Mouse (Mus musculus): ENCODE results near the gene Rnase9. TPM values are rescaled to one million over a fixed set of nuclear protein-coding genes. Genes with fewer than 3 reads are reported as not detected.
"Not testable (repeated sequence)": the region's sequence is repeated elsewhere in the genome, so short reads cannot be mapped to it uniquely, and the experiment has no call there.

Gene Rnase9
- total and polyA plus RNA-seq, 2 experiments from 2014 or later, result not detected

DNA sequence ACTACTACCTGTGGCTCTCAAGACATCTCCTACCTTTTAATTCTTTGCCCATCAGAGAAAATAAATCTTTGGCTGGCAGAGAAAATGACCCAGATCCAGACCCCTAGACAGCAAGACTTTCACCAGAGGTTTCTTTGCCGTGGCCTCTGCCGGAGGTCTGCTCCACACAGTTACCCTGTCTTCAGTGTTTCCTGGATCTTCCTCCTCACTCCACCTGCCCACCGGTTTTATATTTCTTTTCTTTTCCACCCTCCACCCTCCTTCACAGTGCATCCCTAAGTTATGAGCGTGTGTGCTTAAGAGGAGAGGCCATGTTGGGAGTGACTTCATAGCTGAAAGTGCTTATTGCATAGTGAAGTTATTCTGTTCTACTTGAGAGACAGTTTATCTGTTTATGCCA lies 18.2 kb downstream of the Rnase9 start:
- Histone ChIP-seq H3K27me3 (ENCODE audit: insufficient read depth, low read length) (no peaks in the 10 kb centered on the region), H3K4me3 (ENCODE audit: low read length) (no peak overlapping the region), H3K4me2 (ENCODE audit: low read depth, low read length) (no peak overlapping the region), H3K9ac (replicated peaks; ENCODE audit: low read length) (no peak overlapping the region), H3K9me3 (ENCODE audit: low read length) (no peaks in the 10 kb centered on the region), H3K4me1 (ENCODE audit: insufficient read depth, low read length) (no peaks in the 10 kb centered on the region), H3K36me3 (ENCODE audit: insufficient read depth, low read length) (no peaks in the 10 kb centered on the region), H3K27ac (no peak overlapping the region)
- TF ChIP-seq CTCF (IDR thresholded peaks at IDR 0.05; ENCODE audit: low read depth), result no peak
- 82% methylated on average over 4 of the region's 4 CpGs for WGBS
- no peak for ATAC-seq
- no peak for DNase-seq (ENCODE audit: low spot score)

DNA sequence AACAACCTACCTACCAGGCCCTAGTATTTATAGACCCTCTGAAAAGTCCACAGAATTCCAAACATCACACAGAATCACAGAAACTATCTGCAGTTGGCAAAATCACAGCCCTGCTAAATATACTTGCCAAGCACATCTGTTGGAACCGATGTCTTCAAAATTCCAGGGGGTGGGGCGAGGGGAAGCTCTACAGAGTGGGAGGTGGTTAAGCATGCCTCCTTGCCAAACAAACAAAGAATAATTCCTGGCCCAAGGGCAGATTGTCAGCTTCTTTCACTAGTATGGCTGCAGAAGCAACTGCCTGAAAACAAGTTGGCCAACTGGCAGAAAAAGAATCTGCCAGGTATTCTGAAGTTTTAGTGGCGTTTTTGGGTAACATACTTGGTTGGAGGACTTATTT lies 24.4 kb downstream of the Rnase9 start:
- Histone ChIP-seq H3K4me1 (ENCODE audit: insufficient read depth, low read length) (no peaks in the 10 kb centered on the region), H3K9me3 (ENCODE audit: low read length) (no peaks in the 10 kb centered on the region), H3K27ac (no peak overlapping the region), H3K36me3 (ENCODE audit: insufficient read depth, low read length) (no peaks in the 10 kb centered on the region), H3K4me2 (ENCODE audit: low read depth, low read length) (no peak overlapping the region), H3K4me3 (ENCODE audit: low read length) (no peak overlapping the region), H3K9ac (replicated peaks; ENCODE audit: low read length) (no peak overlapping the region), H3K27me3 (ENCODE audit: insufficient read depth, low read length) (no peaks in the 10 kb centered on the region)
- TF ChIP-seq CTCF (IDR thresholded peaks at IDR 0.05; ENCODE audit: low read depth), result no peak
- ATAC-seq (no peak), DNase-seq (ENCODE audit: low spot score) (no peak)
- 66% methylated on average over 3 of the region's 3 CpGs for WGBS

DNA sequence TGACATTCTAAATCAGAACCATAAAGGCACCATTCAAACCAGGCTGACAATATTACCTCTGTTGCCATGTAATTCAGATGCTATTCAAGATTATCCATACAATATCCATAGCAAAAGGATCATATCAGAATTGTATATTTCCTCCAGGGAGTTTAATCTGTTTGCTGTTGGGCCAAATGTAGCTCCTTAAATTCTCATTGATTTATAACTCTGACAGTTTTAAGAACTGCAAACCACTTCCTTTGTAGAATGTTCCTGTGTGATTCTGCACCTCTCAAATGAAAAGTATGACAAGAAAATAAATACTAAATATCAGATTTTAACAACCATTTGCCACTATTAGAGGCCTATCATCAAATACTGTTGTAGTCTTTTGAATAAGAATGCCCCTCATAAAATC lies 25.9 kb downstream of the Rnase9 start:
- no peak for ATAC-seq
- no peaks in the 10 kb centered on the region for H3K4me1 ChIP-seq (ENCODE audit: insufficient read depth, low read length)
- H3K36me3 ChIP-seq (ENCODE audit: insufficient read depth, low read length), result no peaks in the 10 kb centered on the region
- no peak overlapping the region for H3K4me3 ChIP-seq (ENCODE audit: low read length)
- TF ChIP-seq CTCF (IDR thresholded peaks at IDR 0.05; ENCODE audit: low read depth), result no peak
- no peak overlapping the region for H3K9ac ChIP-seq (replicated peaks; ENCODE audit: low read length)
- H3K27me3 ChIP-seq (ENCODE audit: insufficient read depth, low read length), result no peaks in the 10 kb centered on the region
- H3K9me3 ChIP-seq (ENCODE audit: low read length), result no peaks in the 10 kb centered on the region
- no peak overlapping the region for H3K4me2 ChIP-seq (ENCODE audit: low read depth, low read length)
- DNase-seq (ENCODE audit: low spot score), result no peak
- no peak overlapping the region for H3K27ac ChIP-seq

DNA sequence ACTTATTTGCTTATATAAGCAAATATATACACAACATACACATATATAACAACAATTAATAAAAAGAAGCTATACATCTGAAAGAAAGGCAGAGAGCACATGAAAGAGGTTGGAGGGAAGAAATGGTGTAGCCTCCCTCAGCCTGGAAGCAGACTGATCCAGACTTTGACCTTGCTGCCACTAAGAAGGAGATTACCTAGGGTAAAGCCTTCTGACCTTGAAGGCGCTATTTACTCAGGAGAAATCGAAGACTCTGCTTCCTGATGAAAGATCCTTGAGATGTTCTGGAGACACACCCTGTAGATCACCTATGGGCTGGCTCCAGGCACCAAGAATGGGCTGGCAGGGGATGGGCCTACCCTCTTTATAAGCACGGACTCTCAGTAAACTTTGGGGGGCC lies 26.9 kb downstream of the Rnase9 start:
- ATAC-seq, result not testable (repeated sequence)
- WGBS, result 87% methylated on average over 3 of the region's 3 CpGs

DNA sequence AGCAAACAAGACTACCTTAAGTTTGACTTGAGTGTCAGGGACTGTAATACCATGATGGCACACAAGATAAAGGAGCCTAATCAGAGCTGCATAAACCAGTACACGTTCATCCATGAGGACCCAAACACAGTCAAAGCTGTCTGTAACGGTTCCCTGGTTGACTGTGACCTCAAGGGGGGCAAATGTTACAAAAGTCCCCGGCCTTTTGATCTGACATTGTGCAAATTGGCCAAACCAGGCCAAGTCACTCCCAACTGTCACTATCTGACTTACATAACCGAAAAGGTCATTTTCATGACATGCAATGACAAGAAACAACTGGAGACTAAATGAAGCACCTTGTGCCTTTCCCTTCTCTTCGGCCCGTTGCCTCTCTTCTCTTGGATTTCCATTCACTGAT lies 32.1 kb downstream of the Rnase9 start:
- TF ChIP-seq CTCF (IDR thresholded peaks at IDR 0.05; ENCODE audit: low read depth), result no peak
- Histone ChIP-seq H3K4me1 (ENCODE audit: insufficient read depth, low read length) (no peaks in the 10 kb centered on the region), H3K27ac (no peak overlapping the region), H3K4me3 (ENCODE audit: low read length) (no peak overlapping the region), H3K36me3 (ENCODE audit: insufficient read depth, low read length) (no peaks in the 10 kb centered on the region), H3K9ac (replicated peaks; ENCODE audit: low read length) (no peak overlapping the region), H3K9me3 (ENCODE audit: low read length) (no peaks in the 10 kb centered on the region), H3K27me3 (ENCODE audit: insufficient read depth, low read length) (no peaks in the 10 kb centered on the region), H3K4me2 (ENCODE audit: low read depth, low read length) (no peak overlapping the region)
- no peak for ATAC-seq
- DNase-seq (ENCODE audit: low spot score), result no peak
- WGBS, result 88% methylated on average over 6 of the region's 6 CpGs

More for the DNA sequence above, 26.9 kb downstream of the Rnase9 start:
- not testable (repeated sequence) for H3K9ac ChIP-seq (replicated peaks; ENCODE audit: low read length); H3K9me3 ChIP-seq (ENCODE audit: low read length); H3K36me3 ChIP-seq (ENCODE audit: insufficient read depth, low read length); H3K4me3 ChIP-seq (ENCODE audit: low read length); DNase-seq (ENCODE audit: low spot score); H3K27me3 ChIP-seq (ENCODE audit: insufficient read depth, low read length); H3K4me2 ChIP-seq (ENCODE audit: low read depth, low read length); H3K4me1 ChIP-seq (ENCODE audit: insufficient read depth, low read length); H3K27ac ChIP-seq

DNA sequence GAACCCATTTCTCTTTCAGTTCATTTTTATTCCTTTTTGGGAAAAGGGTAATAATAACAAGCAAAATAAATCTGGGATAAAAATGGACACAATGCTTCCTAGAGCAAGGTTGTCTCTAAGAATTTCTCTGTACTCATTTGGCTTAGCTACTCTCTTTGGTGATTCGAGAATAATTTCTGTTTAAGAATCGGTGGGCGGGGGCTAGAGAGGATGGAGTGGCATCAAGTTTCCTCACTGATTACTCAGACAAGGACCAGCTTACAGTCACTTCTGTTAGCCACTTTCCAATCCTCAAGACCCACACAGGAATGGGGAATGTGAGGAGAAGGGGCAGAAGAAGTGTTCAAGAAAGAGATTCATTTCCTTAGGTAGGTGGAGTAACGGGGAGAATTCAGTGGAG lies 32.9 kb downstream of the Rnase9 start:
- H3K27ac ChIP-seq, result 0 out of 2 replicates have a peak overlapping the region, but pooled peaks have one; percentile 45
- no peak overlapping the region for H3K9ac ChIP-seq (replicated peaks; ENCODE audit: low read length)
- H3K36me3 ChIP-seq (ENCODE audit: insufficient read depth, low read length), result no peaks in the 10 kb centered on the region
- 81% methylated on average over 4 of the region's 4 CpGs for WGBS
- no peaks in the 10 kb centered on the region for H3K4me1 ChIP-seq (ENCODE audit: insufficient read depth, low read length)
- H3K27me3 ChIP-seq (ENCODE audit: insufficient read depth, low read length), result no peaks in the 10 kb centered on the region
- no peak overlapping the region for H3K4me3 ChIP-seq (ENCODE audit: low read length)
- TF ChIP-seq CTCF (IDR thresholded peaks at IDR 0.05; ENCODE audit: low read depth), result no peak
- H3K9me3 ChIP-seq (ENCODE audit: low read length), result no peaks in the 10 kb centered on the region
- no peak overlapping the region for H3K4me2 ChIP-seq (ENCODE audit: low read depth, low read length)
- ATAC-seq (no peak), DNase-seq (ENCODE audit: low spot score) (no peak)

DNA sequence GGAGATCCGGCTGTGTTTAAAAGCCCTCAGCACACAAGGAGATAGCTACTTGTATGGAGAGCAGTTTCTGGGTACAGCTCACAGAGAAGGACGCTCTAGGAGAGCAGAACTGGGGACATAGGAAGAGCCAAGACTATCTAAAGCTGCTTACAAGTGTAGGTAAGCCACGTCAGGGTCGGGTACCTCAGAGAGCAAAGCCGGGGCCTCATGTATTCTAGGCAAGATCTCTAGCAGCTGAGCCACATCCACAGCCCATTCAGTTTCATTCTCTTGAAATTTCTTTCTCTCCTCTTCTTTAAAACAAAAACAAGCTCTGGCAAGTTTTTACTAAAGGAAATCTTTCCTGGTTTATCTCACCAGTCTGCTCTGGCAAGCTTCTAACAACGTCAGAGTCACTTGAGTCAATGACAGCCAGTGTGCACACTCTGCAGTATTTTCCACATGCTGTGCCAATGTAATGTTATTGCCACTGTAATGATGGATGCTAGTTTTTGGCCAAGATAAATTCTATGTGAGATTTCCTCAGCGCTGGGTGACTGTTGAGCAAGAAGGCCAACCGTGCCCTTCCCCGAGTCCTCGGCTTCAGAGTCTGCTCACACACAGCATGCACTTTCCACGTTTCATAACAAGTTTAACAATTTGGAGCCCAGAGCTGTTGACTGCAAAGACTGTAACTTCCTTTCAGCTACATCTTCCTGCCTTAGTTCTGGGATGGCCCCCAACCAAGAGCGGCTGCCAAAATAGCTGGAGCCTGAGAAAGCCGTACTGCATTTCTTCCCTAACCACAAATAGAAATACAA lies 33.6 kb downstream of the Rnase9 start:
- ATAC-seq (peak; percentile 56; the same call in 1 of the 2 replicates), DNase-seq (ENCODE audit: low spot score) (peak; percentile 19)
- WGBS, result 63% methylated on average over 13 of the region's 13 CpGs

More for the DNA sequence above, 33.6 kb downstream of the Rnase9 start:
- H3K4me2 ChIP-seq (ENCODE audit: low read depth, low read length), result no peak overlapping the region
- no peaks in the 10 kb centered on the region for H3K27me3 ChIP-seq (ENCODE audit: insufficient read depth, low read length)
- H3K9ac ChIP-seq (replicated peaks; ENCODE audit: low read length), result no peak overlapping the region
- no peaks in the 10 kb centered on the region for H3K36me3 ChIP-seq (ENCODE audit: insufficient read depth, low read length)
- H3K27ac ChIP-seq, result peak overlapping the region; percentile 45
- H3K9me3 ChIP-seq (ENCODE audit: low read length), result no peaks in the 10 kb centered on the region
- TF ChIP-seq CTCF (IDR thresholded peaks at IDR 0.05; ENCODE audit: low read depth), result no peak
- no peaks in the 10 kb centered on the region for H3K4me1 ChIP-seq (ENCODE audit: insufficient read depth, low read length)
- no peak overlapping the region for H3K4me3 ChIP-seq (ENCODE audit: low read length)
